Mouse (Mus musculus) spleen, postnatal 0 days (tissue): ENCODE data around the gene Gm7361. TPM values are rescaled to one million over a fixed set of nuclear protein-coding genes. Genes with fewer than 3 reads are reported as not detected.

ENCODE experiments used
- polyA plus RNA-seq: library from polyadenylated mRNA; unstranded; fragments of >200 nt; fragmentation: Nextera tagmentation; extraction: Ambion mirVana; gene quantifications from 2 replicates; pipeline ENCODE4 v1.2.1, GENCODE M21; 2015

The Gm7361 gene
- polyA plus RNA-seq = 0.04 TPM in 1 of 2 replicates, not detected in the other

GRCm38 (mm10) chr5:26257391-26257790 lies at the start of gene Gm7361:
Gm7361 (plus strand) TSS chr5:26257691.

Other genes with a start within 250 kb of the Gm7361 start
- not detected in 2 replicates for gene Gm5862, start 234.8 kb upstream of the Gm7361 start, polyA plus RNA-seq
- gene Speer4a, start 218.1 kb upstream of the Gm7361 start, polyA plus RNA-seq = not detected in 2 replicates
- not detected in 2 replicates for gene Gm7347, start 199.1 kb upstream of the Gm7361 start, polyA plus RNA-seq
- gene Gm10471, start 168.4 kb upstream of the Gm7361 start, polyA plus RNA-seq = not detected in 2 replicates
- not detected in 2 replicates for gene 5031410I06Rik, start 152.3 kb upstream of the Gm7361 start, polyA plus RNA-seq
- gene Gm10220, start 136.3 kb upstream of the Gm7361 start, polyA plus RNA-seq = not detected in 2 replicates